Mouse (Mus musculus) megakaryocyte progenitor cell, adult 5-6 weeks (primary cell): ENCODE measurements at regions not wholly inside any gene's neighbourhood (a gene's known extent, or its start where the extent isn't known, plus 50 kb on each side); places are given as distances from the start of the nearest gene placed in this dataset.

Experiments used
- ATAC-seq: replicated peaks from 2 replicates; pipeline ENCODE4 v1.8.0; 2016; ENCODE audit warnings: mild to moderate bottlenecking, moderate TSS enrichment, inconsistent platforms; ENCODE audit not compliant: poor library complexity

GRCm38 (mm10) chr2:18617520-18617919 is 54.7 kb upstream of the Commd3 start:
- ATAC-seq = no peak

- no peak for ATAC-seq
Measured at GRCm38 (mm10) chr2:18609868-18610185, 62.4 kb upstream of the Commd3 start.

GRCm38 (mm10) chr2:18609075-18609867 is 62.9 kb upstream of the Commd3 start:
- peak; percentile 3; the same call in 1 of the 2 replicates for ATAC-seq

- peak; percentile 71 for ATAC-seq
Measured at GRCm38 (mm10) chr2:18608260-18609074, 63.7 kb upstream of the Commd3 start.

GRCm38 (mm10) chr2:18607586-18608259 is 64.5 kb upstream of the Commd3 start:
- ATAC-seq = peak; percentile 60

- peak; percentile 18; the same call in 1 of the 2 replicates for ATAC-seq
Measured at GRCm38 (mm10) chr2:18607088-18607487, 65.1 kb upstream of the Commd3 start.

GRCm38 (mm10) chr2:18592221-18592620 is 80.0 kb upstream of the Commd3 start:
- ATAC-seq = peak; percentile 83

- ATAC-seq = no peak
Measured at GRCm38 (mm10) chr2:18588232-18588631, 84.0 kb upstream of the Commd3 start.

GRCm38 (mm10) chr2:18587746-18588231 is 84.4 kb upstream of the Commd3 start:
- no peak for ATAC-seq

GRCm38 (mm10) chr2:18586925-18587724 is 85.1 kb upstream of the Commd3 start:
- peak; percentile 63 for ATAC-seq

GRCm38 (mm10) chr2:18585564-18586336 is 86.4 kb upstream of the Commd3 start:
- ATAC-seq = peak; percentile 47

GRCm38 (mm10) chr2:18558133-18558532 is 114.1 kb upstream of the Commd3 start:
- no peak for ATAC-seq

- ATAC-seq = no peak
Measured at GRCm38 (mm10) chr2:18547964-18548643, 124.1 kb upstream of the Commd3 start.

GRCm38 (mm10) chr2:18524387-18524786 is 131.8 kb upstream of the Dnajc1 start:
- peak; percentile 58 for ATAC-seq

- ATAC-seq = no peak
Measured at GRCm38 (mm10) chr2:18523911-18524310, 131.3 kb upstream of the Dnajc1 start.

GRCm38 (mm10) chr2:18513435-18513834 is 120.8 kb upstream of the Dnajc1 start:
- ATAC-seq = peak; percentile 71

- no peak for ATAC-seq
Measured at GRCm38 (mm10) chr2:18509317-18509716, 116.7 kb upstream of the Dnajc1 start.

- ATAC-seq = no peak
Measured at GRCm38 (mm10) chr2:18473361-18473771, 80.7 kb upstream of the Dnajc1 start.

GRCm38 (mm10) chr2:18460901-18461300 is 68.3 kb upstream of the Dnajc1 start:
- no peak for ATAC-seq
